Mouse (Mus musculus) lung, embryonic 16.5 days (tissue): ENCODE results near the gene Slc37a4. TPM values are rescaled to one million over a fixed set of nuclear protein-coding genes. Genes with fewer than 3 reads are reported as not detected.

Experiments
- ATAC-seq: fragments of 200-750 bp; cut with Nextera tagmentation; 2 replicates; pipeline ENCODE4 v1.8.0; 2017; ENCODE audit warnings: low read depth, mild to moderate bottlenecking, moderate library complexity
- H3K27ac ChIP-seq: fragments of 300-500 bp; sonication (generic); 2 replicates; pipeline ENCODE4 v1.5.1; 2014; ENCODE audit warnings: mild to moderate bottlenecking, control low read depth, low read length
- H3K27me3 ChIP-seq: fragments of 300-500 bp; sonication (generic); 2 replicates; pipeline ENCODE4 v1.6.1; 2014; ENCODE audit warnings: low read depth, low read length, mixed read lengths; ENCODE audit not compliant: control insufficient read depth, insufficient read depth
- H3K36me3 ChIP-seq: fragments of 300-500 bp; sonication (generic); 2 replicates; pipeline ENCODE4 v1.6.1; 2014; ENCODE audit warnings: low read length; ENCODE audit not compliant: control insufficient read depth, insufficient read depth
- H3K4me1 ChIP-seq: fragments of 300-500 bp; sonication (generic); replicated peaks from 2 replicates; pipeline ENCODE4 v1.6.1; 2014; ENCODE audit warnings: low read length, mixed read lengths; ENCODE audit not compliant: control insufficient read depth, insufficient read depth
- H3K4me2 ChIP-seq: fragments of 300-500 bp; sonication (generic); 2 replicates; pipeline ENCODE4 v1.6.1; 2014; ENCODE audit warnings: low read depth, low read length, control low read depth
- H3K4me3 ChIP-seq: fragments of 300-500 bp; sonication (generic); 2 replicates; pipeline ENCODE4 v1.5.1; 2014; ENCODE audit warnings: mild to moderate bottlenecking, low read length, control low read depth
- H3K9ac ChIP-seq: fragments of 300-500 bp; sonication (generic); 2 replicates; pipeline ENCODE4 v1.6.1; 2014; ENCODE audit warnings: low read length, control low read depth
- H3K9me3 ChIP-seq: fragments of 300-500 bp; sonication (generic); 2 replicates; pipeline ENCODE4 v1.6.1; 2016; ENCODE audit warnings: low read length; ENCODE audit not compliant: control insufficient read depth
- WGBS: fragments of 180-500 bp; shearing (Covaris S2); extraction: QIAGEN DNeasy Blood & Tissue Kit; methylation state at CpG from one replicate; pipeline ENCODE4 v1.1.7; 2014; 5-methylcytosine and 5-hydroxymethylcytosine counted together
- polyA plus RNA-seq: library from polyadenylated mRNA; unstranded; fragments of >200 nt; fragmentation: Nextera tagmentation; extraction: Ambion mirVana; gene quantifications from 2 replicates; pipeline ENCODE4 v1.2.1, GENCODE M21; 2015

Gene Slc37a4
- polyA plus RNA-seq, 1 experiment from 2014 or later = 21.9 TPM

DNA sequence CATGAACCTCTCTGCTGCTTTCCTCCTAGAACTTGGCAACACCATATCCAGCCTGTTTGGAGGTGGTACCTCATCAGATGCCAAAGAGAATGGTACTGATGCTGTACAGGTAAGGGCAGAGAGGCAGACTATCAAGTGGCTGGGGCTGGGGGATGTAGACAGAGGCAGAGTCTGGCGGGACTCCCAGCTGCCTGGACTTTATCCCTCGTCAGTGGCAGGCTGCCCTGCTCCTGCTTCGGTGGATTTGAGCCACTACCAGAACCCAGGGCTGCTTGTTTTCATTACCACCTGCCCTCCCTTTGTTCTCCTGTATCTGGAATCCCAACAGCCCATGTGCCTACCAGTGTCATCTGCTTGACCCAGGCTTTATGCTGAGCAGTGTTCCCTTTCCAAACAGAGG is 9.4 kb upstream of the Slc37a4 start:
- H3K9ac ChIP-seq = no peak overlapping the region
- H3K4me3 ChIP-seq = no peak overlapping the region
- no peak overlapping the region for H3K4me2 ChIP-seq
- no peaks in the 10 kb centered on the region for H3K27me3 ChIP-seq
- no peaks in the 10 kb centered on the region for H3K9me3 ChIP-seq
- H3K36me3 ChIP-seq = peaks cover 63% of the 10 kb centered on the region
- ATAC-seq = no peak
- no peaks in the 10 kb centered on the region for H3K4me1 ChIP-seq
- WGBS = 84% methylated on average over 3 of the region's 3 CpGs
- H3K27ac ChIP-seq = no peak overlapping the region

DNA sequence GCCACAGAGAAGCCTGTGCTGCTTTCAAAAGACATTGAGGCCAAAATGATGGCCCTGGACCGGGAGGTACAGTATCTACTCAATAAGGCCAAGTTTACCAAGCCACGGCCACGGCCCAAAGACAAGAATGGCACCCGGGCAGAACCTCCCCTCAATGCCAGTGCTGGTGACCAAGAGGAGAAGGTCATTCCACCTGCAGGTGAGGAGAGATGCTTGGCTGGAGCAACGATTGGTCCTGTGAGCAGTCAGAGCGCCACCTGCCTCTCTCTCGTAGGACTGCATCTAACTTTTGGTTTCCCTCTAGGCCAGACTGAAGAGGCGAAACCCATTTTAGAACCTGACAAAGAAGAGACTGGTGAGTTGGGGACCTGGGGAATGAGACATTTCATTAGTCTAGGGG is 7.4 kb upstream of the Slc37a4 start:
- H3K4me2 ChIP-seq = no peak overlapping the region
- ATAC-seq = no peak
- H3K9ac ChIP-seq = no peak overlapping the region
- H3K36me3 ChIP-seq = peaks cover 51% of the 10 kb centered on the region
- no peak overlapping the region for H3K4me3 ChIP-seq
- H3K27ac ChIP-seq = no peak overlapping the region
- no peaks in the 10 kb centered on the region for H3K4me1 ChIP-seq
- H3K9me3 ChIP-seq = no peaks in the 10 kb centered on the region
- H3K27me3 ChIP-seq = no peaks in the 10 kb centered on the region
- 58% methylated on average over 8 of the region's 8 CpGs for WGBS

DNA sequence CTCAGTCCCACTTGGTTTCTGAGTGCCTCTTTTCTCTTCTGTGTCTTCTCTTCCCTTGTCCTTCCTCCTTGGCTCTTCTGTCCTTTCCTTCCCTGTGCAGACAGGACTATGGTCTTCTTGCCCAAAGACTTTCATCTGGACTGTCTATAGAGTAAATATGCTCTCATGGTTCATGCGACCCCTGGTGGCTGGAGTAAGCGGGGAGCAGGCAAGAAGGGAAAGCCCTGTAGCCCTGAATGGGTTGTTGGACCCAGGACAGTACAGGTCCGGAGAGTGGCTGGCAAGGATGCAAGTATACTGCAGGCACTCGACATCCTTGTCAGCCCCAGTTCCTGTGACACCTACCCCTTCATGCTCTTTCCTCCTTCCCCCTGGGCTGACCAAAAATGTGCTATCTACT is 5.2 kb upstream of the Slc37a4 start:
- H3K36me3 ChIP-seq = peaks cover 34% of the 10 kb centered on the region

DNA sequence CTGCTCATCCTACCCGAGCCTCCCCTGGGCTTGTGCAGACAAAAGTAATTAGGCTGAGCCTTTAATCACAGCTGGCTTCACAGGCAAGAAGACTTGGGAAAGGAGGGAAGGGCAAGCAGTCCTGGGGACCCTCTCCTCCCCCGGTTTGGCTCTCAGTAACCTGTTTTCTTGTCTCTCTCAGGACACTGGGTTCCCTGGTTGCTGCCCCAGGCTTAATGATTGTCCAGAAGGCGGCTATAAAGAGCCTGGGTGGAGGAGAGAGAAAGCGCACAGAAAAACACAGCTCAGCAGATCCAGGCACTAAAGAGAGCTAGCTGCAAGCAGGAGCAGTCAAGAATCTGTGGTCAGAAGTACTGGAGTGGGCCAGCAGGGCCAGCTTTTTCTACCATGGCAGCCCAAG is 1.4 kb downstream of the Slc37a4 start:
- Histone ChIP-seq H3K36me3 (peaks cover 19% of the 10 kb centered on the region), H3K9me3 (no peaks in the 10 kb centered on the region), H3K4me1 (peaks cover 10% of the 10 kb centered on the region), H3K27me3 (no peaks in the 10 kb centered on the region), H3K9ac (peak overlapping the region; percentile 85), H3K4me2 (peak overlapping the region; percentile 93), H3K4me3 (peak overlapping the region; percentile 68), H3K27ac (no peak overlapping the region)
- ATAC-seq = no peak
- 29% methylated on average over 4 of the region's 4 CpGs for WGBS

More for the DNA sequence above, 5.2 kb upstream of the Slc37a4 start:
- Histone ChIP-seq H3K4me3 (no peak overlapping the region), H3K4me2 (no peak overlapping the region), H3K27me3 (no peaks in the 10 kb centered on the region), H3K9me3 (no peaks in the 10 kb centered on the region), H3K4me1 (no peaks in the 10 kb centered on the region), H3K9ac (no peak overlapping the region), H3K27ac (no peak overlapping the region)
- WGBS = 29% methylated on average over 4 of the region's 4 CpGs
- peak; percentile 59 for ATAC-seq

DNA sequence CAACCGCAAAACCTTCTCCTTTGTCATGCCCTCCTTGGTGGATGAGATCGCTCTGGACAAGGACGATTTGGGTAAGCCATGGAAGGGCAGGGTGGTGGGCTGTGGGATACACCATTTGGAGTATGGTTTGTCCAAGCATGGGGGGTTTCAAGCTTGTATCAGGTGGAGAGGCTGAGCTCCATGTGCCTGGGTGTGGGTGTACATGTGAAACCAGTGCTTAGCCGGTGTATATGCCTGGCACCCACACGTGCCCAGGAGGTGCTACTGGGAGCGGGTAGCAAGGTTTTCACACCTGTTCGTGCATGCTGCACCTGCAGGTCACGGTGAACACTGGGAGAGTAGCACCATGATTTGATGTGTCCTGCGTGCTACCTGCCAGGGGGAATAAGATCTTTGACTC is 1.9 kb downstream of the Slc37a4 start:
- WGBS = 77% methylated on average over 9 of the region's 9 CpGs
- H3K27me3 ChIP-seq = no peaks in the 10 kb centered on the region
- no peak overlapping the region for H3K4me2 ChIP-seq
- H3K9me3 ChIP-seq = no peaks in the 10 kb centered on the region
- H3K4me1 ChIP-seq = peaks cover 10% of the 10 kb centered on the region
- ATAC-seq = no peak
- H3K9ac ChIP-seq = no peak overlapping the region
- no peak overlapping the region for H3K4me3 ChIP-seq
- no peak overlapping the region for H3K27ac ChIP-seq
- H3K36me3 ChIP-seq = peaks cover 23% of the 10 kb centered on the region

DNA sequence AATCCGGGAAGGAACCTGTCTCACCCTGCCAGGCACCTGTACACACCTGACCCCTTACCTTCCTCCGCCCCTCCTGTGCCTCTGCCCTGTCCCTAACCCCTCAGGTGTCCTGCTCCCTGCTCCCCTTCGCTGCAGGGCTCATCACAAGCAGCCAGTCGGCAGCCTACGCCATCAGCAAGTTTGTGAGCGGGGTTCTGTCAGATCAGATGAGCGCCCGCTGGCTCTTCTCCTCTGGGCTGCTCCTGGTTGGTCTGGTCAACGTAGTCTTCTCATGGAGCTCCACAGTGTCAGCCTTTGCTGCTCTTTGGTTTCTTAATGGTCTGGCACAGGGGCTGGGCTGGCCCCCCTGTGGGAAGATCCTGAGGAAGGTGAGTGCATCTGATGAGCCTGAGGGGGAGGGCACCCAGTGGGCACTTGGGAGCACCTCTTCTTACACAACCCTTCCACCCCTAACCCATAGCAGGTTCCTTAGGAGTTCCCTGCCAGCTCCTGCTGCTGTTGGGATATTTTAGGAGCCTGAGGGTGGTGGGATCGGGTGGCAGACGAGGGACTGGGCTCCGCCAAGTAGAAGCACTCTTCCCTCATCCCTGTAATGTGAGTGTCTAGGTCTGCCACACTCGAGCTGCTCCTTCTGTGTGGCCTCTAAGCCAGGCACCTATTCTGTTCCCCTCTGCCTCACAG is 2.6 kb downstream of the Slc37a4 start:
- Histone ChIP-seq H3K9ac (no peak overlapping the region), H3K27me3 (no peaks in the 10 kb centered on the region), H3K27ac (no peak overlapping the region), H3K36me3 (peaks cover 29% of the 10 kb centered on the region), H3K4me3 (no peak overlapping the region), H3K9me3 (no peaks in the 10 kb centered on the region), H3K4me1 (peaks cover 10% of the 10 kb centered on the region), H3K4me2 (no peak overlapping the region)
- ATAC-seq = no peak
- 77% methylated on average over 13 of the region's 13 CpGs for WGBS

DNA sequence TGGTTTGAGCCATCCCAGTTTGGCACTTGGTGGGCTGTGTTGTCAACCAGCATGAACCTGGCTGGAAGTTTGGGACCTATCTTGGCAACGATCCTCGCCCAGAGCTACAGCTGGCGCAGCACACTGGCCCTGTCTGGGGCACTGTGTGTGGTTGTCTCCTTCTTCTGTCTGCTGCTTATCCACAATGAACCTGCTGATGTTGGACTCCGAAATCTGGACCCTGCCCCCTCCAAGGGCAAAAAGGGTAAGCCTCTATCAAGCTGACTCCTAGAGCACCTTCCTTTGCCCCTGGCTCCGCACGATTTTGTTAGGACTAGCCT is 3.1 kb downstream of the Slc37a4 start:
- Histone ChIP-seq H3K27ac (no peak overlapping the region), H3K9ac (no peak overlapping the region), H3K4me3 (no peak overlapping the region), H3K4me1 (peaks cover 10% of the 10 kb centered on the region), H3K27me3 (no peaks in the 10 kb centered on the region), H3K36me3 (peaks cover 34% of the 10 kb centered on the region), H3K4me2 (no peak overlapping the region), H3K9me3 (no peaks in the 10 kb centered on the region)
- WGBS = 89% methylated on average over 6 of the region's 6 CpGs
- no peak for ATAC-seq

DNA sequence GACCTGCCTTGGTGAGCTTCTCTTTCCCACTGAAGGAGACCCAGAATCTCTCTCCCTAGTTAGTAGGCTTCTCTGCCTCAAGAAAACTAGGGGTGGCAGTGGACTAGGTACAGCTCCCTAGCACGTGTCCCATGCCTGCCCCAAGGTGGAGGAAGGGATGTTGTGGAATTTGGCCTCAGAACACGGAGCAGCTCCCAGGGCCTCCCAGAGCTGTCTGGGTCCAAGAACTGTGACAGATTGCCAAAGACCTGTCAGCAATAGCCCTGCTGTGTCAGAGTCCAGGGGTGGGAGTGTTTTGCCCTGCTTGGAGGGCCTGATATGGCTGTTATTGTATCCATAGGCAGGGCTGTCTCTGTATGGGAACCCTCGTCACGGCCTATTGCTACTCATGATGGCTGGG is 4.4 kb downstream of the Slc37a4 start:
- peaks cover 37% of the 10 kb centered on the region for H3K36me3 ChIP-seq
- no peak overlapping the region for H3K27ac ChIP-seq

DNA sequence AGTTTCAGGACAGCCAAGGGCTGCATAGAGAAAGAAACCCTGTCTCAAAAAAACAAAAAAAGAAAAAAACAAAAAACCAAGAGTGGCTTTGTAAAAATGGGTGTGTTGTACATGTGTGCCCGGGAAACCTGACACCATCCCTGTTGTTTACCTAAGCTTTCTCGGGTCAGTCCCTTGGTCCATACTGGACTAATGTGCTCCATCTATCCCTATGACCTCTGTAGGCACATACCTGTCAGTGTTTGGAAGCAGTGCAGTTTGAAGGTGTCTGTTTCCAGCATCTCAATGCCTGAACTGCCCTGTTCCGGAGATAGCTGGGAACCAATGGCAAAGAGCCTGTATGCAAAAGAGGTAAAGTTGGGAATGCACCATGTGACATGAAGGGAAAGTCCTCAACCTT is 8.4 kb downstream of the Slc37a4 start:
- Histone ChIP-seq H3K27ac (no peak overlapping the region), H3K27me3 (no peaks in the 10 kb centered on the region), H3K4me1 (peaks cover 10% of the 10 kb centered on the region; the same call in 1 of the 2 replicates), H3K9me3 (no peaks in the 10 kb centered on the region), H3K9ac (no peak overlapping the region), H3K4me3 (no peak overlapping the region), H3K4me2 (no peak overlapping the region), H3K36me3 (peaks cover 43% of the 10 kb centered on the region)
- ATAC-seq = no peak
- 55% methylated on average over 3 of the region's 3 CpGs for WGBS

More for the DNA sequence above, 4.4 kb downstream of the Slc37a4 start:
- ATAC-seq = no peak
- Histone ChIP-seq H3K4me3 (no peak overlapping the region), H3K27me3 (no peaks in the 10 kb centered on the region), H3K9me3 (no peaks in the 10 kb centered on the region), H3K4me2 (no peak overlapping the region), H3K9ac (no peak overlapping the region), H3K4me1 (peaks cover 12% of the 10 kb centered on the region)
- WGBS = 69% methylated on average over 4 of the region's 4 CpGs
